ENCODE assay signal across 13 mouse cellular contexts in the genomic region with DNA sequence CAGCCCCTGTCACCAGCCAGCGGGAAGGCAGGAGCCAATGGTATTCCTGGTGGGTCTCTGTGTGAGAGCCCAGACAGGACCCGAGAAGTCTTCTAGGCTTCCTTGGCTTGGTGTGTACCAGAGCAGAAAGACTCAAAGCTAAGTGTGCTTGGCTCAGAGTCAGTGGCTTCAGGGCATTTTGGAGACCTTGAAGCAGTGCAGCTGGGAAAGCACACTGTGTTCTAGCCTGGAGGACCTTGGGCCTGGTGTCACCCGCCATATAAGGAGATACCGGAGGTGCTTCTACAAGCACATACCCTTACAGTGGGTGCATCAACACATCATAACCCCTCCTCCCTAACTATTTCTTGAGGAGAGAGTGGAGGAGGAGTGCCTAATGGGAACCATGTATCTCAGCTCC. TPM values are rescaled to one million over a fixed set of nuclear protein-coding genes. Genes with fewer than 3 reads are reported as not detected.
DNase-seq lines count a peak whose midpoint lies in the region; ATAC-seq lines count a peak whose summit lies in the region.
"Had no signal": no experiment of that assay in that cellular context is flagged by ENCODE, and none has a peak within 500 bp of the region (broad histone marks: within the 10 kb centered on the region; RNA-seq: fewer than 3 reads in every experiment).

No protein-coding gene starts in this region.

- DNase-seq in kidney, adult 9 months: peak; percentile 38
- DNase-seq in kidney, postnatal 10 days: no peak
- peak; percentile 52 for DNase-seq in adrenal gland, postnatal 14 days
- DNase-seq in kidney, postnatal 14 days: peak; percentile 47
- peak; percentile 15 for DNase-seq in skeletal muscle tissue, adult 2 months (ENCODE audit: low read depth, low spot score)
- no peak for DNase-seq in left cerebral cortex, postnatal 25 days (ENCODE audit: low spot score in 2 of 2)
- DNase-seq: cerebellum, adult 11-12 months; cerebellum, postnatal 36 days; gastrocnemius, postnatal 14 days; right cerebral cortex, postnatal 14 days; thymus, postnatal 14 days had no signal

- ATAC-seq in activated CD4-positive, CD25-positive, alpha-beta regulatory T cell, adult 4 months: no peak
- ATAC-seq: CD4-positive, CD25-positive, alpha-beta regulatory T cell, adult 4 months had no signal

- intact Hi-C loops in left cerebral cortex, postnatal 25 days (cut with DNase I): no loop called here

RNA-seq across cellular contexts. Expression of a gene that starts 33.2 kb away (rescaled TPM):
- 99.7 and 108 TPM in 2 replicates for total RNA-seq in adrenal gland, postnatal 14 days (2021)
- 100 to 1,000 TPM; 198 to 217 TPM for total RNA-seq in left cerebral cortex, postnatal 25 days (2021)
- polyA plus RNA-seq in activated CD4-positive, CD25-positive, alpha-beta regulatory T cell, adult 4 months (2017; shearing (Covaris generic)): 10 to 100 TPM; 44.0 to 44.2 TPM

Comparison
In these comparisons a context has a peak if more than half of its experiments do, and no peak if none do; other contexts are left out.
1. DNase-seq: peak in kidney, adult 9 months (single experiment), adrenal gland, postnatal 14 days (single experiment), kidney, postnatal 14 days (single experiment) and skeletal muscle tissue, adult 2 months (single experiment); none in kidney, postnatal 10 days (single experiment) and left cerebral cortex, postnatal 25 days (0 of 2).